Mouse (Mus musculus): ENCODE measurements at regions not wholly inside any gene's neighbourhood (a gene's known extent, or its start where the extent isn't known, plus 50 kb on each side); places are given as distances from the start of the nearest gene placed in this dataset.
A peak's percentile ranks its signal among the peaks of the same experiment; 100 is the strongest.

DNA sequence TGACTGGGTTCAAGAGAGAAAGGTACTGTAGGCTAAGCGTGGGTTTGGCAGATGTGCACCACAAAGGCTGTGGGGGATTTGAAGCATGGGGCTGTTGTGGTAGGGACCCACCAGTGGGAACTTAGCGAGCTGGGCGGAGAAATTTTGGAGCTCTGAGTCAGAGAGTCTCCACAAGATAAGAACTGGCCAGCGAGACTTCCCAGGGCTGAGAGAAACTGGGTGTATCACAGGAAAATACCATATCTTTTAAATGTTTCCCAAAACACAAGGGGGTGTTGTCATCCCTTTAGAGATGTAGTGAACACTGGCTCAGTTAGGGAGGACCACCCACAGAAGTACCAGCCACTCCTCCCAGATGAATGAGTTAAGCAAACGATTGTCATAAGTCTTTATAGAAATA lies 107.3 kb upstream of the Arid2 start:
- H3K9me3 ChIP-seq (ENCODE audit: control insufficient read depth, low read length): no peaks in the 10 kb centered on the region
- H3K9ac ChIP-seq (ENCODE audit: low read length): no peak overlapping the region
- H3K27ac ChIP-seq (replicated peaks): no peak overlapping the region
- DNase-seq (ENCODE audit: low spot score): no peak
- no peaks in the 10 kb centered on the region for H3K36me3 ChIP-seq (ENCODE audit: control insufficient read depth, insufficient read depth, low read length)
- no peaks in the 10 kb centered on the region for H3K27me3 ChIP-seq (ENCODE audit: control insufficient read depth, insufficient read depth, low read length)
- no peak for ATAC-seq (ENCODE audit: low FRiP score, low TSS enrichment)
- H3K4me2 ChIP-seq (replicated peaks; ENCODE audit: low read depth): no peak overlapping the region
- no peaks in the 10 kb centered on the region for H3K4me1 ChIP-seq (replicated peaks; ENCODE audit: control insufficient read depth, insufficient read depth)
- WGBS: 74% methylated on average over 5 of the region's 5 CpGs
- TF ChIP-seq EP300 (optimal IDR thresholded peaks at IDR 0.05) (no peak), CTCF (IDR thresholded peaks at IDR 0.05; ENCODE audit: low read depth) (no peak)
- H3K4me3 ChIP-seq (ENCODE audit: low read depth, low read length): no peak overlapping the region

DNA sequence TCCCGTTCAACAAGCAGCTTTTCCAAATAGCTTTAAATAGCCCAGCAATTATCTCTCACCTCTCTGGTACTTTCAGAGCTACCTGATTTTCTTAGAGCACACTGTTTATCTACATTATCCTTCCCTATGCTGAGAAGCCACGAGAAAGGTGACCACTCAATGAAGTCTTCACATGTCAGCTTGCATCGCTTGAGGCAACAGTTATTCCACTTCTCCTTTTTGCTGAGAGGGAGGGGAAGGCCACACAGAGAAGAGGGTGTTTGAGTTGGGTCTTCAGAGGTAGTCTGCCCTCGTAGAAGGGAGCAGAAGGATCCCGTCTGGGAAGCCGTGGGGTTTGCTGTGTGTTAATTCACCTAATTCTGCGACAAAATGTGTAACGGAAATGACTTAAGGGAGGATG lies 106.3 kb upstream of the Arid2 start:
- ATAC-seq (ENCODE audit: low FRiP score, low TSS enrichment): no peak
- Histone ChIP-seq H3K36me3 (ENCODE audit: control insufficient read depth, insufficient read depth, low read length) (no peaks in the 10 kb centered on the region), H3K4me2 (replicated peaks; ENCODE audit: low read depth) (no peak overlapping the region), H3K27me3 (ENCODE audit: control insufficient read depth, insufficient read depth, low read length) (no peaks in the 10 kb centered on the region), H3K4me1 (replicated peaks; ENCODE audit: control insufficient read depth, insufficient read depth) (no peaks in the 10 kb centered on the region), H3K9me3 (ENCODE audit: control insufficient read depth, low read length) (no peaks in the 10 kb centered on the region), H3K9ac (ENCODE audit: low read length) (no peak overlapping the region), H3K4me3 (ENCODE audit: low read depth, low read length) (no peak overlapping the region), H3K27ac (replicated peaks) (no peak overlapping the region)
- 86% methylated on average over 8 of the region's 8 CpGs for WGBS
- DNase-seq (ENCODE audit: low spot score): no peak
- TF ChIP-seq CTCF (IDR thresholded peaks at IDR 0.05; ENCODE audit: low read depth) (no peak), EP300 (optimal IDR thresholded peaks at IDR 0.05) (no peak)

DNA sequence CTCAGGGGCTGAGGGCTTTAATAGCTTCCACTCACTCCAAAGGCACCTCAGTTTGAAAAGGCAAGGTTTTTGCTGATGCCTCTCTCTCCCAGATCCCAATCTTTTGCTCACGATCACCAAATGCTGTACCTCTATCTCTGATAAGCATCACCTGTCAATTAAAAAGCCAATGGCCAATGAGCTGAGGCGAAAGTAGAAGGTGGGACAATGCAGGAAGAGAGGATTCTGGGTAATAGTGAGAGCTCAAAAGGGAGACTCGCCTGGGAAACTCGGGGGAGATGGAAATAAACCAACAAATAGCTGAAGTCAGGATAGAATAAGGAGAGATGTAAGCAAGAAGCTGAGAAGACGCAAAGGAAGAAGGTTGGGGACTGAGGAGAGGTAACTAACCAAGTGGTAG lies 105.0 kb upstream of the Arid2 start:
- Histone ChIP-seq H3K4me2 (replicated peaks; ENCODE audit: low read depth) (no peak overlapping the region), H3K27ac (replicated peaks) (no peak overlapping the region), H3K36me3 (ENCODE audit: control insufficient read depth, insufficient read depth, low read length) (no peaks in the 10 kb centered on the region), H3K9ac (ENCODE audit: low read length) (no peak overlapping the region), H3K27me3 (ENCODE audit: control insufficient read depth, insufficient read depth, low read length) (no peaks in the 10 kb centered on the region), H3K4me1 (replicated peaks; ENCODE audit: control insufficient read depth, insufficient read depth) (no peaks in the 10 kb centered on the region), H3K4me3 (ENCODE audit: low read depth, low read length) (no peak overlapping the region), H3K9me3 (ENCODE audit: control insufficient read depth, low read length) (no peaks in the 10 kb centered on the region)
- no peak for TF ChIP-seq CTCF (IDR thresholded peaks at IDR 0.05; ENCODE audit: low read depth)
- no peak for TF ChIP-seq EP300 (optimal IDR thresholded peaks at IDR 0.05)
- DNase-seq (ENCODE audit: low spot score) (no peak), ATAC-seq (ENCODE audit: low FRiP score, low TSS enrichment) (no peak)
- 74% methylated on average over 5 of the region's 5 CpGs for WGBS

DNA sequence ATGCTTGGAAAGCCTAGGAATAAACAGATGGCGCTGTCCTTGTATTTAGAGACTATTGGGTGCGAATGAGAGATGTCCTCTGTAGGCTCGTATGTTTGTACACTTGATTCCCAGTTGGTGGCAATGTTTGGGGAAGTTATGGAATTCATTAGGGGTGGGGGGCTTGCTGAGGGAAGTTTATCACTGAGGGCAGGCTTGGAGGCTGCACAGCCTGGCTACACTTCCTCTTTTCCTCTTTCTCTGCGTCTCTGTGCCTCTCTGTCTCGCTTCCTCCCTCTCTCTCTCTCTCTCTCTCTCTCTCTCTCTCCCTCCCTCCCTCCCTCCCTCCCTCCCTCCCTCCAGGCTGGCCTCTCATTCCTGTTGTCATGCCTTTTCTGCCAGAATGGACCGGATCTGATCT lies 104.2 kb upstream of the Arid2 start:
- H3K27ac ChIP-seq (replicated peaks): no peak overlapping the region
- TF ChIP-seq EP300 (optimal IDR thresholded peaks at IDR 0.05): no peak
- TF ChIP-seq CTCF (IDR thresholded peaks at IDR 0.05; ENCODE audit: low read depth): no peak
- H3K36me3 ChIP-seq (ENCODE audit: control insufficient read depth, insufficient read depth, low read length): no peaks in the 10 kb centered on the region
- no peaks in the 10 kb centered on the region for H3K27me3 ChIP-seq (ENCODE audit: control insufficient read depth, insufficient read depth, low read length)
- H3K9ac ChIP-seq (ENCODE audit: low read length): no peak overlapping the region
- 72% methylated on average over 6 of the region's 6 CpGs for WGBS
- H3K9me3 ChIP-seq (ENCODE audit: control insufficient read depth, low read length): no peaks in the 10 kb centered on the region
- no peak for DNase-seq (ENCODE audit: low spot score)
- no peak overlapping the region for H3K4me3 ChIP-seq (ENCODE audit: low read depth, low read length)
- H3K4me1 ChIP-seq (replicated peaks; ENCODE audit: control insufficient read depth, insufficient read depth): no peaks in the 10 kb centered on the region
- H3K4me2 ChIP-seq (replicated peaks; ENCODE audit: low read depth): no peak overlapping the region
- no peak for ATAC-seq (ENCODE audit: low FRiP score, low TSS enrichment)

DNA sequence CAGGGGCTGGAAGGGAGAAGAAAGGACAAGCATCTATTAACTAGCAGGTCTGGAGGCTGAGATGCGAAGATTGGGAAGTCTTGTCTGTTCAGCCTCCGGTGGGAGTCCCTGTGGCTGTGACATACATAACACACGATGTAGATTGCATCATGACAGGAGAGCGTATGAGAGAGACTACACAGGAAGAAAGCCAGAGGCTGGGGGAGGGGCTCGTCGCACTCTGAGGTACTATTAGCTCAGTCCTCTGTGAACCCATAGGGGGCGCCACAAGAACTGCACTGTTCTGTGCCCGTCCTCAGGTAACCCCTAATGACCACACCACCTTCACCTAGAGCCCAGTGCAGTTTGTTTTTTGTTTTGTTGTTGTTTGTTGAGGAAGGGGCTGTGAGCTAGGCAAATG lies 102.7 kb upstream of the Arid2 start:
- ATAC-seq (ENCODE audit: low FRiP score, low TSS enrichment) (0 out of 2 replicates have a peak, but pooled peaks have one; percentile 15), DNase-seq (ENCODE audit: low spot score) (no peak)
- Histone ChIP-seq H3K9me3 (ENCODE audit: control insufficient read depth, low read length) (no peaks in the 10 kb centered on the region), H3K36me3 (ENCODE audit: control insufficient read depth, insufficient read depth, low read length) (no peaks in the 10 kb centered on the region), H3K4me3 (ENCODE audit: low read depth, low read length) (no peak overlapping the region), H3K27me3 (ENCODE audit: control insufficient read depth, insufficient read depth, low read length) (no peaks in the 10 kb centered on the region), H3K4me1 (replicated peaks; ENCODE audit: control insufficient read depth, insufficient read depth) (no peaks in the 10 kb centered on the region), H3K27ac (replicated peaks) (no peak overlapping the region), H3K9ac (ENCODE audit: low read length) (no peak overlapping the region), H3K4me2 (replicated peaks; ENCODE audit: low read depth) (no peak overlapping the region)
- WGBS: 68% methylated on average over 8 of the region's 8 CpGs
- TF ChIP-seq EP300 (optimal IDR thresholded peaks at IDR 0.05) (no peak), CTCF (IDR thresholded peaks at IDR 0.05; ENCODE audit: low read depth) (peak; percentile 22; the same call in 1 of the 2 replicates)

DNA sequence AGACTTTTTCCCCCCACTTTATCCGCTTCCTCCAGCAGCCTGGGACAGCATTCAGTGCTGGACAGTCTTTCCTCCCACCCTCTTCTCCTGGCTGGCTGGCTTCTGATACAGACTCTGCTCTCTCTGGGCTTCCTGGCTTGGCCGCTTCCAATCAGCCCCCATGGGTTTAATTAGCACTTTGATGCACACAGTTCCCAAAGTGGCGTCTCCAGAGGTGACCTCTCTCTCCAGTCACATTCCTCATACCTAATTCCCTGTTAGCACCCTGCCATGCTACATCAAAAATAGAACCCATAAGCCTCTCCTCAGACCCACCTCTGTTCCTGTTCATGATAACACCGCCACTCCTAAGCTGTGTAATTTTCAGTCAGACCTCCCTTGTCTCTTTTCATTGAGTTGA lies 101.9 kb upstream of the Arid2 start:
- ATAC-seq (ENCODE audit: low FRiP score, low TSS enrichment): no peak
- Histone ChIP-seq H3K27ac (replicated peaks) (no peak overlapping the region), H3K9me3 (ENCODE audit: control insufficient read depth, low read length) (no peaks in the 10 kb centered on the region), H3K27me3 (ENCODE audit: control insufficient read depth, insufficient read depth, low read length) (no peaks in the 10 kb centered on the region), H3K36me3 (ENCODE audit: control insufficient read depth, insufficient read depth, low read length) (no peaks in the 10 kb centered on the region), H3K4me1 (replicated peaks; ENCODE audit: control insufficient read depth, insufficient read depth) (no peaks in the 10 kb centered on the region), H3K4me3 (ENCODE audit: low read depth, low read length) (no peak overlapping the region), H3K9ac (ENCODE audit: low read length) (no peak overlapping the region), H3K4me2 (replicated peaks; ENCODE audit: low read depth) (no peak overlapping the region)
- no peak for DNase-seq (ENCODE audit: low spot score)
- 46% methylated on average over 4 of the region's 4 CpGs for WGBS
- TF ChIP-seq CTCF (IDR thresholded peaks at IDR 0.05; ENCODE audit: low read depth): no peak
- no peak for TF ChIP-seq EP300 (optimal IDR thresholded peaks at IDR 0.05)

All from stomach, postnatal 0 days (tissue).